Mouse (Mus musculus): Measurements from ENCODE around the gene Cntfr.
"Not testable (repeated sequence)": the region's sequence is repeated elsewhere in the genome, so short reads cannot be mapped to it uniquely, and the experiment has no call there.

The Cntfr gene

GRCm38 (mm10) chr4:41710229-41710628 lies 13.3 kb upstream of the Cntfr start:
- DNase-seq (ENCODE audit: low spot score) = no peak

GRCm38 (mm10) chr4:41708192-41708745 lies 11.4 kb upstream of the Cntfr start:
- no peak for DNase-seq (ENCODE audit: low spot score)

GRCm38 (mm10) chr4:41707011-41707535 lies 10.2 kb upstream of the Cntfr start:
- DNase-seq (ENCODE audit: low spot score) = no peak

GRCm38 (mm10) chr4:41705922-41706754 lies 9.2 kb upstream of the Cntfr start:
- no peak for DNase-seq (ENCODE audit: low spot score)

GRCm38 (mm10) chr4:41704651-41705050 lies 7.8 kb upstream of the Cntfr start:
- no peak for DNase-seq (ENCODE audit: low spot score)

- not testable (repeated sequence) for DNase-seq (ENCODE audit: low spot score)
These were observed 5.3 kb upstream of the Cntfr start for GRCm38 (mm10) chr4:41702226-41702625.

GRCm38 (mm10) chr4:41700224-41700623 lies 3.3 kb upstream of the Cntfr start:
- DNase-seq (ENCODE audit: low spot score) = not testable (repeated sequence)

GRCm38 (mm10) chr4:41699783-41700182 lies 2.9 kb upstream of the Cntfr start, which contains the start of gene Il11ra1:
Il11ra1 (plus strand) TSS chr4:41699989.
- DNase-seq (ENCODE audit: low spot score) = not testable (repeated sequence)

- not testable (repeated sequence) for DNase-seq (ENCODE audit: low spot score)
These were observed 1.6 kb upstream of the Cntfr start for GRCm38 (mm10) chr4:41698421-41699016.

GRCm38 (mm10) chr4:41696452-41696851 lies 437 bp downstream of the Cntfr start:
- not testable (repeated sequence) for DNase-seq (ENCODE audit: low spot score)

GRCm38 (mm10) chr4:41695800-41696199 lies 1.1 kb downstream of the Cntfr start:
- not testable (repeated sequence) for DNase-seq (ENCODE audit: low spot score)

GRCm38 (mm10) chr4:41693511-41693910 lies 3.4 kb downstream of the Cntfr start:
- not testable (repeated sequence) for DNase-seq (ENCODE audit: low spot score)

- not testable (repeated sequence) for DNase-seq (ENCODE audit: low spot score)
These were observed 6.9 kb downstream of the Cntfr start for GRCm38 (mm10) chr4:41690014-41690413.

- not testable (repeated sequence) for DNase-seq (ENCODE audit: low spot score)
These were observed 8.3 kb downstream of the Cntfr start for GRCm38 (mm10) chr4:41688562-41688961.

GRCm38 (mm10) chr4:41685882-41686492 lies 10.9 kb downstream of the Cntfr start:
- not testable (repeated sequence) for DNase-seq (ENCODE audit: low spot score)

- DNase-seq (ENCODE audit: low spot score) = not testable (repeated sequence)
These were observed 11.9 kb downstream of the Cntfr start for GRCm38 (mm10) chr4:41684931-41685453.

- DNase-seq (ENCODE audit: low spot score) = not testable (repeated sequence)
These were observed 12.6 kb downstream of the Cntfr start for GRCm38 (mm10) chr4:41684131-41684930.

- not testable (repeated sequence) for DNase-seq (ENCODE audit: low spot score)
These were observed 13.6 kb downstream of the Cntfr start for GRCm38 (mm10) chr4:41683303-41683702.

GRCm38 (mm10) chr4:41682789-41683188 lies 14.1 kb downstream of the Cntfr start:
- no peak for DNase-seq (ENCODE audit: low spot score)

- DNase-seq (ENCODE audit: low spot score) = no peak
These were observed 14.9 kb downstream of the Cntfr start for GRCm38 (mm10) chr4:41681947-41682346.

- no peak for DNase-seq (ENCODE audit: low spot score)
These were observed 15.7 kb downstream of the Cntfr start for GRCm38 (mm10) chr4:41681176-41681575.

Data from urinary bladder, postnatal 10 days (tissue).